Mouse (Mus musculus): ENCODE results near the gene Gm21304.
"Not testable (repeated sequence)": the region's sequence is repeated elsewhere in the genome, so short reads cannot be mapped to it uniquely, and the experiment has no call there.

Gm21304 gene

GRCm38 (mm10) chr10:104168215-104168614 lies at the start of gene Gm21304:
Gene Gm21304 (plus strand): TSS chr10:104168515.
- not testable (repeated sequence) for DNase-seq (ENCODE audit: low read depth, low spot score)

GRCm38 (mm10) chr10:104142687-104143086 lies 25.6 kb upstream of the Gm21304 start, which contains the start of gene Gm21293:
Gene Gm21293 (plus strand): TSS chr10:104142987.
- DNase-seq (ENCODE audit: low read depth, low spot score), result not testable (repeated sequence)

DNA sequence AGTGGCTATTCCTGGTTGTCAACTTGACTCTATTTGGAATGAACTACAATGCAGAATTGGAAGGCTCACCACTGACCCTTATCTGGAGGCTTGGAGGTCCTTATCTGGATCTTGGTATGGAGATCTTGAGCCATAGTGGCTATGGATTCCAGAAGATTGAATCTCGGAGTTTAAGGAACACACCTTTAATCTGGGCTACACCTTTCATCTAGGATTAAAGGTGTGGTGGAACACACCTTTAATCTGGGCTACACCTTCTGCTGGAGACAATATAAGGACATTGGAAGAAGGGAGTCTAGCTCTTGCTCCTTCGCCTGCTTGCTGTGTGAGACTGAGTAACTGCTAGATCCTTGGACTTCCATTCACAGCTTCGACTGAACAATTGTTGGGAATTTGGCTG lies 17.1 kb upstream of the Gm21304 start, which contains the start of gene Gm6763:
Gm6763 (plus strand) TSS at position 301 of the 400 bp plus-strand sequence.
- DNase-seq (ENCODE audit: low read depth, low spot score), result not testable (repeated sequence)

DNA sequence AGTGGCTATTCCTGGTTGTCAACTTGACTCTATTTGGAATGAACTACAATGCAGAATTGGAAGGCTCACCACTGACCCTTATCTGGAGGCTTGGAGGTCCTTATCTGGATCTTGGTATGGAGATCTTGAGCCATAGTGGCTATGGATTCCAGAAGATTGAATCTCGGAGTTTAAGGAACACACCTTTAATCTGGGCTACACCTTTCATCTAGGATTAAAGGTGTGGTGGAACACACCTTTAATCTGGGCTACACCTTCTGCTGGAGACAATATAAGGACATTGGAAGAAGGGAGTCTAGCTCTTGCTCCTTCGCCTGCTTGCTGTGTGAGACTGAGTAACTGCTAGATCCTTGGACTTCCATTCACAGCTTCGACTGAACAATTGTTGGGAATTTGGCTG lies 8.6 kb upstream of the Gm21304 start, which contains the start of gene Gm8764:
Gm8764 (plus strand) TSS at position 301 of the 400 bp plus-strand sequence.
- DNase-seq (ENCODE audit: low read depth, low spot score), result not testable (repeated sequence)

GRCm38 (mm10) chr10:104176724-104177123 lies 8.4 kb downstream of the Gm21304 start, which contains the start of gene Gm21312:
Gene Gm21312 (plus strand): TSS chr10:104177024.
- DNase-seq (ENCODE audit: low read depth, low spot score), result not testable (repeated sequence)

GRCm38 (mm10) chr10:104185233-104185632 lies 16.9 kb downstream of the Gm21304 start, which contains the start of gene Gm20765:
Gene Gm20765 (plus strand): TSS chr10:104185533.
- DNase-seq (ENCODE audit: low read depth, low spot score), result not testable (repeated sequence)

DNA sequence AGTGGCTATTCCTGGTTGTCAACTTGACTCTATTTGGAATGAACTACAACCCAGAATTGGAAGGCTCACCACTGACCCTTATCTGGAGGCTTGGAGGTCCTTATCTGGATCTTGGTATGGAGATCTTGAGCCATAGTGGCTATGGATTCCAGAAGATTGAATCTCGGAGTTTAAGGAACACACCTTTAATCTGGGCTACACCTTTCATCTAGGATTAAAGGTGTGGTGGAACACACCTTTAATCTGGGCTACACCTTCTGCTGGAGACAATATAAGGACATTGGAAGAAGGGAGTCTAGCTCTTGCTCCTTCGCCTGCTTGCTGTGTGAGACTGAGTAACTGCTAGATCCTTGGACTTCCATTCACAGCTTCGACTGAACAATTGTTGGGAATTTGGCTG lies 25.4 kb downstream of the Gm21304 start, which contains the start of gene Gm4340:
Gm4340 (plus strand) TSS at position 301 of the 400 bp plus-strand sequence.
- not testable (repeated sequence) for DNase-seq (ENCODE audit: low read depth, low spot score)

GRCm38 (mm10) chr10:104209655-104210054 lies 41.3 kb downstream of the Gm21304 start:
- DNase-seq (ENCODE audit: low read depth, low spot score), result no peak

DNA sequence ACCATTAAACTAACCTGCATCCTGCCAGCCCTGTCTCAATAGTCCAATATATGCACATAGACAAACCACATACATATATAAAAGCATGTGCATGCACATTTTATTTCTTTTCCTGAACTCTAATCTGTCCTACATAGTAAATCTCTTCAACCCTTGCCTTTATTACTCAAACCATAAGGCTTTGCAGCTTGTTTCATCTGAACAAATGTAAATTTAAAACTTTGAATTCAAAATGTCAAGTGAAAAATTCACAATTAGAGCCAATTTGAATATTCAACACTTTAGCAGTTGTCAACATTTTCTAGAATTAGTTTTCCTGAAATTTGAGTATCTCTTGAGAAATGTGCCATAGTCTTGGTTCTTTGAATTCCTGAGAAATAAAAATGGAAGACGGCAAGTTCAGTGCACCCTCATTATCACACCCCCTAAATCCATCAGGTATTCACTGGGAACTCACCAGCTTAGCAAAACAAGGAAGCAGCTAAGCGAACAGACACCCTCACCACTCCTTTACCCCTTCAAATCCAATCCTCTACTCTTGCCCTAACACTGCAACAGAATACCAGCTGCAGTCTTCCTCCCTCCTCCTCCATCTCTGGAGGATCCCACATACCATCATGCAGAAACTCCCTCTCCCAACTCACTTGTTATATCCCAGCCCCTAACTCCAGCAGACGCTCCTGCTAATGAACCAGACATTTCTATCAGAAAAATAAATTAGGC lies 42.1 kb downstream of the Gm21304 start:
- DNase-seq (ENCODE audit: low read depth, low spot score), result no peak

DNA sequence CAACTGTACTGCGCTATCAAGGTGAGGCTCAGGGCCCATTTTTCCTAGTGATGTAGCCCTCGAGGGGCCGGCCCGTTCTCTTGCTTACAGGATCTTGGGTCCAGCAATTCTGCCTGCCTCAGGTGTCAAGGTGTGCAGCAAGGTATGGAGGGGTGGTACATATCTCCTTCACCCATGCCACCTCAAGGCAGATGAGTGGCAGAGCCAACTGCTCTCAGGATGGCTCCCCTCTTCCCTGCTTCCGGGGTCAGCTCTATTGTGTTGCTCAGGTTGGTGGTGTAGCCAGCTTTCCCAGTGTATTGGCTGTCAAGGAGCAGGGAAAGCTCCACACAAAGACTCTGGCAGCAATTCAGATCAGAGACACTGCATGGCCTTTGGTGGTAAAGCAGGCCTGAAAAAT lies 46.2 kb downstream of the Gm21304 start:
- no peak for DNase-seq (ENCODE audit: low read depth, low spot score)
